Mouse (Mus musculus) lung, postnatal 0 days (tissue): ENCODE results near the gene Tmem164.

Experiments
- CTCF ChIP-seq: IDR thresholded peaks from 2 replicates; pipeline ENCODE4 v1.5.1; 2016; ENCODE audit warnings: antibody characterized with exemption, mild to moderate bottlenecking
- EP300 ChIP-seq: IDR thresholded peaks from 2 replicates; pipeline ENCODE4 v1.6.1; 2016; ENCODE audit warnings: antibody characterized with exemption, mild to moderate bottlenecking, control low read depth

- no peak for TF ChIP-seq CTCF
- TF ChIP-seq EP300, result no peak
Measured at GRCm38 (mm10) chrX:142839411-142839810, 158.2 kb downstream of the Tmem164 start.
